Mouse (Mus musculus) fat pad, adult 2 months (tissue): ENCODE results near the gene Cdk14.

ENCODE experiments used
- DNase-seq: peaks from one replicate; pipeline ENCODE4 v3.0.0-alpha.2; 2011; ENCODE audit warnings: low read depth, low spot score; ENCODE audit errors: extremely low read depth

Cdk14 gene

DNA sequence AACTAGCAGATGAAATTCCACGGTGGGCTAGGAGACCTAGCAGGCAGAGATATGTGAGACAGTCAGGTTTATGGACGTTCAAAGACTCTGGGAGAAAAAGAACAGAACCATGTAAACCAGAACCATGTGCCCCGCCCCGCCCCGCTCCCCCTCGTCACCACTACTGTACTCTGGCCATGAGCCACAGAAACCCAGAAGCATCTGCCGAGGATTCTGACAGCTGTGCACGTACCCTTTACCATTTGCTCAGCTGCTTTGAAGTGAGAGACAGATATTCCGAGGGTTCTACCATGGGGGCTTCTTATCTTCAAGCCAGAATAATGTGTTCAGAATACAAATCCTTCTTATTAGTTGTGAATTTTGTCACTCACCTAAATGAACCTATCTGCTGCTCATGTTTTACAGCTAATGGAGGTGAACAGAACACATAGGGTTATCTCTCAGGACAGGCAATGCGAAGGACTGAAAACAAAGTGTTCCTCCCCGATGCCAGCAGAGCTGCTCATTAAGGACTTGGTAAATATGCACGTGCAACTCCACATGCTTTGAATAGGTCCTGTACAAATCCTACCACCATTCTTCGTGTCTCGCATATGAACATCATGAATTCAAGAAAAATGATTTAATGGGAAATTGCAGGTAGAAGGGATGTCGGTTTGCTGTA, 412.5 kb downstream of the Cdk14 start:
- DNase-seq = no peak

DNA sequence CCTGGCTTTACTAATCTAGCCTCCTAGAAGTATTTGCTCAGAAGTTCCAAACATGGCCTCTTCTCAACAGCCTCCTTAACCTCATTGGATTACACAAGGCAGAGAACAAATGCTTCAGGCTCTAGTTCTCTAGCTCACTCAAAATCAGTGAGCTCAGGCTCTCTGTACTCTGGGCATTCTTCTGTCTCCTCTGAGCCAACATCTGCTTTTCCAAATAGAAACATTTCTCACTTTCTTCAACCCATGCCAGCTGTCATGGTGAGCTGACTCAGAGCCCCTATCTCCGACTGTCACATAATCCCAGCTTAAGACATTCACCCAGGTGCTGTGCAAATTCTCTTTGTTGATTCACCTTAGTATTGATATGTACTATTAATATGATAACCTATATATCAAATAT, 414.5 kb downstream of the Cdk14 start:
- DNase-seq = no peak

DNA sequence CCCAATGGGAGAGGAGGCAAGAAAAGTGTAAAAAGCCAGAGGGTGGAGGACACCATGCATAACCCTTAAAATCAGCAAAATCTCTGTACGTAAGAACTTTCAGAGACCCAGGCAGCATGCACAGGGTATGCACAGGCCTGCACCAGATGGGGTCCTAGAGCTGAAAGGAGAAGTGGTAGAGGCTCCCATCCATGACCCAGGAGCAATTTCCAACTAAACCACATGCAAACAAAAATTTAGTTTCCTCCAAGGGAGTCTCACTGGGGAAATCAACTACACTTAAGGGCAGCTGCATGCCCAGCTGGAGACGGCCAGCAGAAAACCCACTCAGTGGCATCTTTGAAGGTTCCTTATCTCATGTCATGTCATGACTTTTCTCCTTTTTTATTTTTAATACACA, 415.4 kb downstream of the Cdk14 start:
- no peak for DNase-seq

DNA sequence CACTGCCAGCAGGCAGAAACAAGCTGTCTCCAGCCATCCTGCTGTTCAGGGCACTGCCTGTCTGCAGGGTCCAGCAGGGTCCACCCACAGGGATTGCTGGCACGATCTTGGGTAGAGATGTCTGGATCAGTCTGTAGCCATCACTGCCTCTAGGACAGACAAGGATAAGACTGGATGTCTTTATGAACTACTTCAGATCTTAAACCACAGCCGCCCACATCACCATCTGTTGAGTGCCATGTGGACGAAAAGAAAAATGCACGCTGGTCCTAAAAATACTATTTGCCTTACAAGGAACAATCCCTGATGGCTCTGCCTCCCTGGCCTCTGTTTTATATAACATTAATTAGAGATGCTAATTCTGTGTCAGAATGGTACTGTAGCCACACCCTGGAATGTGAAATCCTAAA, 426.9 kb downstream of the Cdk14 start:
- no peak for DNase-seq

DNA sequence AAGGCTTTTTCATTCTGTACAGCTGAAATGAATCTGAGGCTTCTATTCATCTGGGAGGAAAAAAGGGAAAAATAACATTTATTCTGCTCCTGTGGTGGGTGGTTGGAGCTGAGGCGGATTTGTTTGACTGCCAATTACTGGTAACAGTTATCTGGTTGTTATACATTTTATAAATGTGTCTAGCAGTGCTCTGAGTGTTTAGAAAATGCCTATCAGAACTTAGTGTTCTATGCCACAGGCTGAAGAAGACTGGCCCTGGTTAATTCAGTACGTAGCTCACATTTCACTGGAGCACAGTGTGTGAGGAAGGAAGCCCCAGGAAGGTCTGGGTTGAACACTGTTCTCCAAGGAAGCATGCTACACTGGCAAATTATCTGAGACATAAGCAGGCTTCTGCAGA, 429.1 kb downstream of the Cdk14 start:
- DNase-seq = no peak

DNA sequence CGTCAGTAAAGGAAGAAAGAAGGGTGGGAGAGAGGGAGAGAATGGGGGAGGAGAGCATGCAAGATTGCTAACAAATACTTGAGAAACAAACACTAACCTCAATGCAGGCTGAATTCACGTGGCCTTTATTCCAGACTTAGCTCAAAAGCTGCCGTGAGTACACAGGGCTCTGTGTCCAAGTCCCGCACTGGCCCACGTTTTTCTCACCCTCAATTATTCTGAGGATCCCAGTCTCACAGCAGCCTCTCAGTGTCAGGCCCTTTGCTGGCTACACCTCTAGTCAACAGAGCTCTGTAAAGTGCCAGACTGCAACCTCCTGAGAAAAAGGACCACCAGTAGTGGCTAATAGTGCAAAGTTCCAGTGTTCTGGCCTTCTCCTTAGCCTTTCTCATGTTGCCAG, 429.9 kb downstream of the Cdk14 start:
- no peak for DNase-seq

DNA sequence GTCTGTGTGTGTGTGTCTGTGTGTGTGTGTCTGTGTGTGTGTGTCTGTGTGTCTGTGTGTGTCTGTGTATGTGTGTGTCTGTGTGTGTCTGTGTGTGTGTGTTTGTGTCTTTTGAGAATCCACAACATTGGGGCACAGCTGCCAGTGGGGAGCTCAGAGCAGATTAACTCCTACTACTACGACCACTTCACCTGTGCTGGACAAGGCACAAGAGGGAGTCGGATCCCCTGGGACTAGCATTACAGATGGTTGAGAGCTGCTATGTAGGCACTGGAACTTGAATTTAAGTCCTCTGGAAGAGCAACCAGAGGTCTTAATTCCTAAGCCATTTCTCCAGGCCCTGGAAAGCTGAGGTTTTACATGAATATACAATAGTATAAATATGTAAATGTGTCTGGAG, 433.9 kb downstream of the Cdk14 start:
- DNase-seq = no peak

DNA sequence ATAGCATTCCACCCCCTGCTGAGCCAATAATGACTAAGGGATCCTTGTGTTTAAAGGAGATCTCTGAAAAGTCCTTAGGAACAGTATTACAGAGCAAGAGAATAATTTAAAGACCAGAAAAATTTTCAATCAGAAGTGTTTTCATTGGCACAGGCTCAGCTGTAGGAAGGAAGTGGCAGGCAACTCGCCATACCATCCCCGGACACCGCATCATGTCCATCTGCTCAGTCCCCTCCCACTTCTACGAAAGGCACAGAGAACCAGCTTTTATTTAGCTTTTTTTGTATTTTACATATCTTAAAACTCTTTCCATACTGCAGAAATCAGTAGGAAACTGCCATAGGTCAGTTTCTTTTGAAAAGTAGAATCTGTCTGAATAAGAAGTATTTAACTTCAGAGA, 440.6 kb downstream of the Cdk14 start:
- no peak for DNase-seq

DNA sequence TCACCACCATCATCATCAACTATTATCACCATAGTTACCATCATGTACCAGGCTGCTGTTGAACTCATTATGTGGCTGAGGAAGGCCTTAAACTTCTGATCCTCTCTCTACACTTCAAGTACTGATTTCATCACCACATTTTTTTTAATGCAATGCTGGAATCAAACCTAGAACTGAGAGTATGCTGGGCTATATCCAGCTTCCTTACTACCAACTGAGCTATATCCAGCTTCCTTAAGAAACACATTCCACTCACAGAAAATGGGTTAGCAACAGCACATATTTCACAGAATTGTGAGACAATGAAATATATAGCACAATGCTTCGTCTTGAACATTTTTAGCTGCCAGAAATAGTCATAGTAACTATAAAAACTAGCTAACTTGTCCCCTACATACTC, 446.7 kb downstream of the Cdk14 start:
- no peak for DNase-seq

DNA sequence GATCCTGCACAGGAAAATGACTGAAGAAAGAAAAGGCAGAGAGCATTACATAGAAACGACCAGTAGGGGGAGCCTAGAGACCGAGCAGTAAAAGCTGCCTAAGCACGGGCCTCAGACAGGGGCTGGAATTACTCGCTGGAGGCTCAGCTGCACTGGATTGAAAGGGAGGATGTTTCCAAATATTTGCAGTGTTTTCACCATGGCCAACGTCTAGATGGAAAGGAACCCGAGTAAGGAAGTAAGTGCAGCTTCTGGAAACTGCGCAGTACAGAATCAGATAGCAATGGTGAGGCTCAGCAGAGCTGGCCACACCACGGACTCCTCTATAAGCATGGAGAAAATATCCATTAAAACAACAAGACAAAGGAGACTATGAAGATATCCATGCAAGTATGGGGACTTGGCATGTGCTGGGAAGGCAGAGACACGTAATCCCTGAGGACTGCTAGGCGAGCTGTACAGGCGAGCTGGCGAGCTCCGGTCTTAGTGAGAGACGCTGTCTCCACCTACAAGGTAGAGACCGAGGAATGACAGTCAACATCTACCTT, 458.0 kb downstream of the Cdk14 start:
- no peak for DNase-seq

DNA sequence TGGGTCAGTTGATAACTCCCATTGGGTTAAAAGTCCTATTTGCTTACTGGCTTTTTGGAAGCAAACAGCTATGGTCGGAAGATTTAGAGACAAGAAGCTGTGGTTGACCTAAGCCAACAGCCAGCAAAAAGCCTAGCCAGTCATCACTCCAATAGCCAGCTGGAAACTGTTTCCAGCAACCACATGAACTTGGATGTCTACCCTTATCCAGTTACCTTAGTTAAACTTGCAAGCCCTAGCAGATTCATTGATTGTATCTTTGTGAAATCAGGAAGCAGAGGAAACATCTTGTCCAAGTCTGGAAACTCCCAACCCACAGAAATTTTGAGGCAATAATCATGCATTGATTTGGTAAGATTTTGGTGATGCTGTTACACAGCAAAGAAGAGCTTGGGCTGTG, 458.5 kb downstream of the Cdk14 start:
- DNase-seq = no peak

DNA sequence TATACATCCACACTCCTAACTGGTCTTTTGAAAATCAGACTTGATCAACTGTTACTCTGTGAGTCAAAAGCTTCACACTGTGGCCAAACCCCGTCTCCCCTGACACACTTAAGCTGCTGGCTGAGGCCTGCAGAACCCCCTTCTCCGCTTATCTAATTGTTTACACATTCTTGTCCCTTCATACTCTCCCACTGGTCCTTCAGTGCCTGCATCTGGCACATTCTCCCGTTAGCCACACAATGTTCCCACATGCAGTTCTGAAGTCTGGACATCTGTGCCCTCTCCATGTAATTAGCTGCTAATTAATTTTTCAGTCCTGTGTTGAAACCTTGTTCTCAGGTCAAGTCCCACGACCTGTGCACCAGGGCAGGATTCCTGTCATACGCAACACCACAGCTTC, 460.7 kb downstream of the Cdk14 start:
- no peak for DNase-seq

DNA sequence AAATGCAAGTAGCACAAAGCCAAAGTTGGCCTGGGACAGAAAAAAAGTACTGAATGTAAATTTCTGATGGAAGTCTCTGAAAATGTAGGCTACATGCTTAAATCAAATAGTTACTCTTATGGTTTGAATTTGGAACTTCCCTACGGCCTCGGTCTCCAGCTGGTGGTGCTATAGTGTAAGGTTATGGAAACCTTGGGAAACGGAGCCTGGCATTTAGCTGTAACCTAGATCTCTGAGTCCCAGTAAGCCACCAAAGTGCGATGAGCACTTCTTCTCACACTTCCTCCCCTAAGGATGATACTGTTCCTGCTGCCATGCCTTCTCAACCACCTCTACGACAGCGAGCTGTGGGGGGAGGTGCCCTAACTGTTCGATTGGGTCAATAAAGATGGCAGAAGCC, 464.1 kb downstream of the Cdk14 start:
- DNase-seq = no peak

DNA sequence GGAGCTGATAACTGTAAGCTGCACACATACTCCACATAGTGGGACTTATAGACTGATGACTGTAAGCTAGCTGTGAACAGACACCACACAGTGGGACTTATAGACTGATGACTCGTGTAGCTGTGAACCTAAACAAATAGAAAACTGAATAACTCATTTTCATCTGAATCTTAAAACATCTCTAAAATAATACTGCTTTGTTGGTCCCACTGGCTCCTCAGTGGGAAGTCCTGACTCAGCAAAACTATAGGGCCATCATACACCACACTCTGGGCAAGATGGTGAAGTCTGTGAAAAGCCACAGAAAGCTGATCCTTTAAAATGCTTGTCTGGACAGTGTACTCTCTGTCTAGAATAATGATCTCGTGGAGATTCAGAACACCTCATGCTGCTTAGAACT, 464.7 kb downstream of the Cdk14 start:
- DNase-seq = no peak

DNA sequence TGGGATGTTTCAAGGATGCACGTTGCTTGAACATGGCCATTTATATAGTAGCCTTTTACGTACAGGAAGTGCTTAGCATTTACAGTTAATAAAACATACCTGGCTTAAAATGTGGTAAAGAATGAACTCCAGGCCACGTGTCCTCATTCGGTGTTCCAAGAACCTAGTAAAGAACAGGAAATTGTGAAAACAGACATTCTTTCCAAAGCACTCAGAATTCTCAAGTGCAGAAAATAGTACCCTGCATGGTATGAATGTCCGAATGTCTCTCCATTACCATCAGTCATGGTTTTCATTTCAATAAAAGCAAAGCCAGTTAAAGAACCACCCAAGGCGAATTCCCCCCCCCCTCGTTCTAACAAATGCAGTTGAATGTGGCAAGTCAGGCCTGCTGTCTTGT, 470.7 kb downstream of the Cdk14 start:
- no peak for DNase-seq

DNA sequence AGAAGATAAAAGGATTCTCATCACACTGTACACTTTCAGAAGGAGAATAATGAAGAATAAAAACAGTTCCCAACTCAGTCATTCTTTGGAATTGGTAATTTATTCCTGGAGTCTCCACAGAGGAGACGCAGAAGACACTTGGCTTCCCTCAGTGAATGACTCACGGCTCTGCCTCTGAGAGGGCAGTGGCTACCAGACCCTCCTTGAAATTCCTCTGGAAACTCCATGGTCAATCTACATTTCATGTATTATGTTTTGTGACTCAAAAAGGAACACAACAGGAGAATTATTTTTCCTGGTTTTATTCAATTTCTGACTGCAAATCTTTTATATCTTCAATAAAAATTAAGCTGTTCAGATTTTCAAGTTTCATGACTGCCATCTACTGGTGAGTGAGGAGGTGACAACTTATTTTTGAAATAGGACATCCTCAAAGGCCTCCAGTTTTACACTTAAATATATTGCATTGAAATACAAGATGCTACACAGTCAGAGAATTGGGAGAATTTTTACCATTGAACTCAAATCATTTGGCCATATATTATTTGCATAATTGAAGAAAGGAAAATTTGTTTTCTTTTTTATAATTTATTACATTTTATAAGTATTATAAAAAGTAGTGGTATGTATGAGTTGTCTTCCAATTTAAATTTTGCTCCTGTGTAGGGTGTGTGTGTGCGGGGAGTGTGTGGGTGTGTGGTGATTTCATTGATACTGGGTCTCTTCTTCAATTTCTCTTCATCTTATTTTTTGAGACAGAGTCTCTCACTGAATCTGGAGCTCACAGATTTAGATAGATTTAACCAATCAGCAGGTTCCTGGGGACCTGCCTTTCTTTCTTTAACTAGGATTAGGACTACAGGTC, 471.8 kb downstream of the Cdk14 start:
- DNase-seq = no peak

DNA sequence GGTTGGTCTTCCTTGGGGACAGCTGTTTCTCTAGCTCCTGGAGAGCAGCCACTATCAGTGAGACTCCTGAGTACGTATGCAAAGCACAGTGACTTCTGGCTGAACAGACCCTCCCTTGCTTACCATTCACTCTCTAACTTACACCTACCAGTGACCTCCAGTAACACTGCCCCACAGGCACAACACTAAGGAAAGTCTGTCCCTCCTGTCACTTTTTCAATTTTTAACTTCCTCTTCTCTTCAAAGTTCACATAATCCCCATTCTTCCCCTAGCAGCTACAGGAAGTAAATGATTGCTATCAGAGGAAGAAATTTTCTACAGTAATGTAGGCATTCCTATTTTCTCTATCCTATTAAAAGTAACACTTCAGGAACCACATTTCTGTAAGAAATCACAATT, 485.0 kb downstream of the Cdk14 start:
- no peak for DNase-seq

DNA sequence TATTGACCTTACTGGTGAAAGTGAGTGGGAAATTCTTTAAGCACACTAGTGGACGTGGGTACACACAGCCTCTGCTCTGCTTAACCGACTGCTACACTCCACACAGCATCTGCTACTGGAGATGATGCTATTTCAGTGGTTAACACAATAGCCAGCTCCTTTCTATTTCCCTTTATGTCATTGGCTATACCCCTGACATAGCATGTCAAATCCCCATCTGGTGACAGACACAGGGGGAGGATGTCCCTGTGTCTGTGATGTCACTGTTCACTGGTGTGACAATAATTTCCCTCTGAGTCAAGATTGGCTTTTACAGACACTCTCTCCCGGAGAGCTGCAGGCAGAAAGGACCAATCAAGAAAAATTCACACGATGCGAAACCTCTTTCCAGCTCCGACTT, 485.6 kb downstream of the Cdk14 start:
- no peak for DNase-seq

DNA sequence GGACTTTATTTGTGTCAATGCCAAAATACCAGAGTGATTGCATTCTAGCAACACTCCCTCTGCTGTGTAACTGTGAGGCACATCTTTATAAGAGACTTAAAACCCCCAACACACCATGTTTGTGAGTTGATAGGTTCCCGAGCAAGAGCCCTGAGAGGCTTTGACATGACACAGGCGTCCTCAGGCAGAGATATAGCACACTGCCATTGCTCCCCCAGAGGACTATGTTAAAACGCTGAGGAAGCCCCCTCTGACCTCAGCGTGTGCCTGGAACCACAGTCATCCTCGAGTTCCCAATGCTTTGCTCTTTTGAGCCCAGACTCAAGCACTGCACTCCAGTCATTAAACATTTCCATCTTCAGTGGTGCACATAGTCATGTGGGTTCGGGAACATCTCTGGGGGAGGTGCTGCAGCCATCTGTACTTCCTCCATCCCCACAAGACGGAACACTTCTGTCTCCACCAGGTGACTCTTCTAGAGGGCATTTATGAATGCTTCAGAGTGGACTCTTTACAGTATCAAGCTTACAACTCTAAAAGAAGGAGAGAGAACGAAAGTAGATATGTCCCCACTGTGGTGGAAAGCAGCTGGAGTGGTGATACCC, 488.5 kb downstream of the Cdk14 start:
- DNase-seq = no peak

DNA sequence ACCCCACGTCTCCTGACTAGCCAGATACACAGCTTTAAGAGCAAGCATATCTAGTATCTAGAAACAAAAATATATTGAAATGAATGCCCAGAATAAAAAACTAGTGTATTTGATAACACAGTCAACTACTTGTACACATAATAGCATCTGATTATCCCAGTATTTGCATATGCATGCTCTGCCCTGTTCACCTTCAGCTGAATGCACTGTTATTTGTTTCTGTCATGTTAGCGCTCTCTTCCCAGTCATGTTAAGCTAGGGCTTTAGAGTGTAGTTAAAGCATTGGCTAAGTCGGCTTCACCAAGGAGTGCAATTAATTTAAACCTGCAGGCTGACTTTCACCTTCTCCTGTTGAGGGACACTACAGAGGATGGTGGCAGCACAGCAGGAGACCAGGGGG, 490.5 kb downstream of the Cdk14 start:
- no peak for DNase-seq

DNA sequence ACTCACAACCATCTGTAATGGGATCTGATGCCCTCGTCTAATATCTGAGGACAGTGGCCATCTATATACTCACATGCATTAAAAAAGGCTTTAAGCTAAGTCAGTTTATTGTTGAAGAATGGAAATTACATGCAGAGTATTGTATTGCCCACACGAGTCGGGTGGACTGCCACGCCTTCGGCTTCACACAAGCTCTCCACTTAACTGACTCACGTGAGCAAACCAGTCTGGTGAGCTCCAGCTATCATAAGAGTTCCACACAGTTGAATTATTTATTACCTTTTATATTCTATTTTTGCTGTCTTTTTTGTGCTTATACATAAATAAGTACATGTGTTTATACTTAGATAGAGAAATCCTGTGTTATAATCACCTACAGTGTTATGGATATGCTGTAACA, 495.2 kb downstream of the Cdk14 start:
- DNase-seq = no peak

DNA sequence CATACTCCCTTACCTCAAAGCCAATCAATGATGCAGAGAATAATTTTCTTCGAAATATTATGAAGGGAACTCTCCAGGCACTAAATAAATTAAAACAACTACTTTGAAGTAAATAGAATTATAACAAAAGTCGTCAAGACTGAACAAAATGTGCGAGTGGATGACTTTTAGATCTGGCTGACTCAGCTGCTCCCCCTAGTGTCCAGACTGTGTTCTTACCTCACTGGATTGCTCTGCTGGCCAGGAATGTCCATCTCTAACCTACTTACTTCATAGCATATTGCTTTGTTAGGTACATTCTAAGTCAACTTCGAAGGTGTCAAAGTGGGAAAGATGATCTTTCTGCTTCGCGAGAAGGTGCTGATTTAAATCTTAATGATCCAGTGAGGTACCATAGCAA, 501.7 kb downstream of the Cdk14 start:
- DNase-seq = no peak
